Mouse (Mus musculus) limb, embryonic 15.5 days (tissue): ENCODE data around the gene Ccl3. TPM values are rescaled to one million over a fixed set of nuclear protein-coding genes. Genes with fewer than 3 reads are reported as not detected.

Experiments used
- ATAC-seq: fragments of 200-750 bp; cut with Nextera tagmentation; 2 replicates; pipeline ENCODE4 v1.8.0; 2017; ENCODE audit warnings: low read depth, moderate TSS enrichment; ENCODE audit not compliant: insufficient number of reproducible peaks, low FRiP score, low TSS enrichment
- H3K27ac ChIP-seq: fragments of 300-500 bp; sonication (generic); 2 replicates; pipeline ENCODE4 v1.5.1; 2015; ENCODE audit warnings: moderate library complexity, mild to moderate bottlenecking, inconsistent platforms
- H3K27me3 ChIP-seq: fragments of 300-500 bp; sonication (generic); 2 replicates; pipeline ENCODE4 v1.6.1; 2015; ENCODE audit warnings: inconsistent platforms
- H3K36me3 ChIP-seq: fragments of 300-500 bp; sonication (generic); 2 replicates; pipeline ENCODE4 v1.6.1; 2015; ENCODE audit warnings: inconsistent platforms
- H3K4me1 ChIP-seq: fragments of 300-500 bp; sonication (generic); 2 replicates; pipeline ENCODE4 v1.6.1; 2015; ENCODE audit warnings: inconsistent platforms
- H3K4me2 ChIP-seq: fragments of 300-500 bp; sonication (generic); 2 replicates; pipeline ENCODE4 v1.6.1; 2015; ENCODE audit warnings: mild to moderate bottlenecking, inconsistent platforms
- H3K4me3 ChIP-seq: fragments of 300-500 bp; sonication (generic); 2 replicates; pipeline ENCODE4 v1.5.1; 2015; ENCODE audit warnings: mild to moderate bottlenecking, inconsistent platforms
- H3K9ac ChIP-seq: fragments of 300-500 bp; sonication (generic); 2 replicates; pipeline ENCODE4 v1.6.1; 2015; ENCODE audit warnings: inconsistent platforms
- H3K9me3 ChIP-seq: fragments of 300-500 bp; sonication (generic); 2 replicates; pipeline ENCODE4 v1.6.1; 2016; ENCODE audit warnings: inconsistent platforms
- WGBS: fragments of 180-500 bp; shearing (Covaris S2); methylation state at CpG from one replicate; pipeline ENCODE4 v1.1.7; 2015; 5-methylcytosine and 5-hydroxymethylcytosine counted together
- polyA plus RNA-seq: library from polyadenylated mRNA; unstranded; fragments of >200 nt; fragmentation: Nextera tagmentation; extraction: Ambion mirVana; gene quantifications from 2 replicates; pipeline ENCODE4 v1.2.1, GENCODE M21; 2015

Ccl3 gene
- polyA plus RNA-seq, 1 experiment from 2014 or later, result 0.73 TPM

DNA sequence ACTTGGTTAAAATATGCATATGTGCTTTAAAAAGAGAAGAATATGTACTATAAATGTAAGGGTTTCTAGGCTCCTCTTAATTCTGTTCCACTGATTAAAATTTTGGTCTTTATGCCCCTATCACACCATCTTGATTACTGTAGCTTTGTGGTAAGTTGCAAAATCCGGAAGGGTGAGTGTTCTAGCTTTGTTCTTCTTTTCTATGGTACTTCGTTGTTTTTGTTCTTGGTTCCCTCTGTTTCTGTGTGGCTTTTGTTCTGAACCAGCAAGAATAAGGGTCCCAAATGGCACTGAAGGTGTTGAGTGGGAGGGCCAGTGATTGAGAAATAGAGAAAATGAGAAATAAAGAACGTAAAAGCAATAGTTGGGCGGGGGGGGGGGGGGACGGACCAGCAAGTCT lies 30.9 kb downstream of the Ccl3 start:
- WGBS, result 64% methylated on average over 5 of the region's 5 CpGs
- H3K4me2 ChIP-seq, result no peak overlapping the region
- H3K9me3 ChIP-seq, result no peaks in the 10 kb centered on the region
- H3K9ac ChIP-seq, result no peak overlapping the region
- no peaks in the 10 kb centered on the region for H3K4me1 ChIP-seq
- no peak overlapping the region for H3K4me3 ChIP-seq
- H3K27ac ChIP-seq, result no peak overlapping the region
- H3K36me3 ChIP-seq, result no peaks in the 10 kb centered on the region
- ATAC-seq, result no peak
- H3K27me3 ChIP-seq, result no peaks in the 10 kb centered on the region

- ATAC-seq, result no peak
- no peak overlapping the region for H3K27ac ChIP-seq
These were observed 32.6 kb downstream of the Ccl3 start for GRCm38 (mm10) chr11:83616586-83616985.

DNA sequence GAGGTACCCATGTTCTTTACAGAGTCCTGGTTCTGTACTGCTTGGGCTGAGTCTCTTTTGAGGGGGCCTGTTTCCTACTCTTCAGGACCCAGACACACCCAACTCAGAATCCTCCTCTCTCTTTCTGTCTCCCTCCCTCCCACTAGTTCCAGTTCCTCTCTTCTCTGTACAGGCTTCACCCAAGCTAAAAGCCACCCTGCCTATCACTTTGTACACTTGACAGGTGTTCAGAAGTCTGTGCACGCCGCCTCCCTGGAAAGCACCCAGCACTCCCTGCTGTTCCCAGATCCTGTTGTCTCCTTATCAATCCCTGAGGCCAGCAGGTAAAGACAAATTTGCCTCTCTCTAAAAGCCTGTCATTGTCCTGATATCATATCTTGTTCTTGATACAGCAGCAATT lies 38.3 kb downstream of the Ccl3 start:
- WGBS, result 75% methylated on average over 2 of the region's 2 CpGs
- no peak overlapping the region for H3K4me3 ChIP-seq
- no peaks in the 10 kb centered on the region for H3K4me1 ChIP-seq
- H3K27me3 ChIP-seq, result no peaks in the 10 kb centered on the region
- ATAC-seq, result no peak
- no peak overlapping the region for H3K27ac ChIP-seq
- H3K9me3 ChIP-seq, result no peaks in the 10 kb centered on the region
- H3K9ac ChIP-seq, result no peak overlapping the region
- no peaks in the 10 kb centered on the region for H3K36me3 ChIP-seq
- no peak overlapping the region for H3K4me2 ChIP-seq

More at GRCm38 (mm10) chr11:83616586-83616985, 32.6 kb downstream of the Ccl3 start:
- no peaks in the 10 kb centered on the region for H3K36me3 ChIP-seq
- H3K27me3 ChIP-seq, result no peaks in the 10 kb centered on the region
- no peak overlapping the region for H3K9ac ChIP-seq
- H3K4me2 ChIP-seq, result no peak overlapping the region
- no peak overlapping the region for H3K4me3 ChIP-seq
- no peaks in the 10 kb centered on the region for H3K9me3 ChIP-seq
- 78% methylated on average over 1 of the region's 1 CpGs for WGBS
- no peaks in the 10 kb centered on the region for H3K4me1 ChIP-seq

- no peak for ATAC-seq
- no peaks in the 10 kb centered on the region for H3K36me3 ChIP-seq
- no peak overlapping the region for H3K9ac ChIP-seq
- H3K27ac ChIP-seq, result no peak overlapping the region
- H3K4me3 ChIP-seq, result no peak overlapping the region
- H3K9me3 ChIP-seq, result no peaks in the 10 kb centered on the region
- no peak overlapping the region for H3K4me2 ChIP-seq
- no peaks in the 10 kb centered on the region for H3K4me1 ChIP-seq
- 40% methylated on average over 1 of the region's 1 CpGs for WGBS
- H3K27me3 ChIP-seq, result no peaks in the 10 kb centered on the region
These were observed 42.8 kb downstream of the Ccl3 start for GRCm38 (mm10) chr11:83606396-83606795.

DNA sequence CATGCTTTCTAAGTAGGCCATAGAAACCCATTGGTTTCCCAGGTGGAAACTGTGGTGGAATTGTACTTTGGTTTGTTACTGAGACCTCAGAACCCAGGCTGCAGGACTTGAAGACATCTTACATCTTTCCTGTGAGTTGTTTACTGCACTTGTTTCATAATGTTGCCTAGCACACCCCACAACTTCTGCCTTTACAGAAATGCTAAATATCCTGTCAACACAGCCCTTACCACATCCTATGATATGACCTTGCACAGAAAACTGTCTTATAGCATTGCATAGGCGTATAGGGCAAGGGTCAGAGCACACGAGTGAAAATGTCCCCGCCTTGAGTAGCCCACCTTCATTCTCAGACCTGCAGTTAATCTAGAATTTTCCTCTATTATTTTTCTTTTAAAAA lies 43.6 kb downstream of the Ccl3 start:
- Histone ChIP-seq H3K36me3 (no peaks in the 10 kb centered on the region), H3K27ac (no peak overlapping the region), H3K4me2 (no peak overlapping the region), H3K4me1 (no peaks in the 10 kb centered on the region), H3K9ac (no peak overlapping the region), H3K4me3 (no peak overlapping the region), H3K9me3 (no peaks in the 10 kb centered on the region), H3K27me3 (no peaks in the 10 kb centered on the region)
- no peak for ATAC-seq
- 92% methylated on average over 3 of the region's 3 CpGs for WGBS

- no peak for ATAC-seq
- Histone ChIP-seq H3K9me3 (no peaks in the 10 kb centered on the region), H3K27me3 (no peaks in the 10 kb centered on the region), H3K9ac (no peak overlapping the region), H3K36me3 (no peaks in the 10 kb centered on the region), H3K27ac (no peak overlapping the region), H3K4me3 (no peak overlapping the region), H3K4me1 (no peaks in the 10 kb centered on the region), H3K4me2 (no peak overlapping the region)
- 86% methylated on average over 4 of the region's 4 CpGs for WGBS
These were observed 44.5 kb downstream of the Ccl3 start for GRCm38 (mm10) chr11:83604698-83605097.

- no peak overlapping the region for H3K9ac ChIP-seq
- no peak for ATAC-seq
- no peaks in the 10 kb centered on the region for H3K36me3 ChIP-seq
- no peak overlapping the region for H3K4me3 ChIP-seq
- H3K4me2 ChIP-seq, result no peak overlapping the region
- H3K4me1 ChIP-seq, result no peaks in the 10 kb centered on the region
- H3K9me3 ChIP-seq, result no peaks in the 10 kb centered on the region
- WGBS, result 86% methylated on average over 3 of the region's 3 CpGs
- no peaks in the 10 kb centered on the region for H3K27me3 ChIP-seq
- no peak overlapping the region for H3K27ac ChIP-seq
These were observed 45.8 kb downstream of the Ccl3 start for GRCm38 (mm10) chr11:83603399-83603798.

DNA sequence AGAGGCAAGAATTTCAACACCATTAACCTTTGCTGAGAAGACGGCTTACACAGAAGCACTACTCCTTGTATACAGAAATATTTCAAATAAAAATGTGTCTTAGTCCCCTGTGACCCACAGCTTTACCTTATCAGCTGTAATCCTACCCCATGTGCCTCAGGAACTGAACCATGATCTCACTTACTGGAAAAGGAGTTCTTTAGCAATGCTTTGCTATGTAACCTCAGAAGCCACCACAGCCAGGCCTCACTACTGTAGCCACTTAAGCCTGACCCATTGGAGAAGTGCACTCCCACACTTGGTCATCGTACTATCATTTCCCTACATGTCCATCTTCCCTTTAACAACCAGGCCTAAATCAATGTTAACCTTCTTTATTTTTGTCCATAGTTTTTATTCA lies 48.6 kb downstream of the Ccl3 start:
- Histone ChIP-seq H3K27ac (no peak overlapping the region), H3K4me3 (no peak overlapping the region), H3K9me3 (no peaks in the 10 kb centered on the region), H3K4me2 (no peak overlapping the region), H3K9ac (no peak overlapping the region), H3K36me3 (no peaks in the 10 kb centered on the region), H3K4me1 (no peaks in the 10 kb centered on the region), H3K27me3 (no peaks in the 10 kb centered on the region)
- WGBS, result 81% methylated on average over 2 of the region's 2 CpGs
- no peak for ATAC-seq

GRCm38 (mm10) chr11:83598991-83599390 lies 50.2 kb downstream of the Ccl3 start:
- no peaks in the 10 kb centered on the region for H3K4me1 ChIP-seq
- H3K4me3 ChIP-seq, result no peak overlapping the region
- H3K27me3 ChIP-seq, result no peaks in the 10 kb centered on the region
- H3K9me3 ChIP-seq, result no peaks in the 10 kb centered on the region
- H3K9ac ChIP-seq, result no peak overlapping the region
- H3K36me3 ChIP-seq, result no peaks in the 10 kb centered on the region
- no peak overlapping the region for H3K4me2 ChIP-seq
- WGBS, result 68% methylated on average over 3 of the region's 3 CpGs
- ATAC-seq, result no peak
- no peak overlapping the region for H3K27ac ChIP-seq

- Histone ChIP-seq H3K27ac (peak overlapping the region; percentile 22; the same call in 1 of the 2 replicates), H3K4me3 (no peak overlapping the region), H3K9ac (no peak overlapping the region), H3K4me1 (no peaks in the 10 kb centered on the region), H3K4me2 (no peak overlapping the region), H3K36me3 (no peaks in the 10 kb centered on the region), H3K27me3 (no peaks in the 10 kb centered on the region), H3K9me3 (no peaks in the 10 kb centered on the region)
- ATAC-seq, result peak; percentile 44; the same call in 1 of the 2 replicates
- WGBS, result 62% methylated on average over 3 of the region's 3 CpGs
These were observed 50.8 kb downstream of the Ccl3 start for GRCm38 (mm10) chr11:83598207-83598837.

Other genes starting within 250 kb of the Ccl3 start
- 2.3 and 2.8 TPM in 2 replicates for gene Rasl10b, start 240.2 kb downstream of the Ccl3 start, polyA plus RNA-seq
- gene Gas2l2, start 219.9 kb downstream of the Ccl3 start, polyA plus RNA-seq, result 0.05 TPM in 1 of 2 replicates, not detected in the other
- 0.35 and 0.64 TPM in 2 replicates for gene 1700020L24Rik, start 211.7 kb downstream of the Ccl3 start, polyA plus RNA-seq
- 2.7 and 3.4 TPM in 2 replicates for gene Mmp28, start 186.3 kb downstream of the Ccl3 start, polyA plus RNA-seq
- gene Taf15, start 176.3 kb downstream of the Ccl3 start, polyA plus RNA-seq, result 10.5 and 12.1 TPM in 2 replicates
- not detected in 2 replicates for gene Heatr9, start 127.2 kb downstream of the Ccl3 start, polyA plus RNA-seq
- gene Ccl5, start 118.8 kb downstream of the Ccl3 start, polyA plus RNA-seq, result 0.37 and 1.0 TPM in 2 replicates
- 8.8 and 8.9 TPM in 2 replicates for gene Ccl9, start 70.7 kb downstream of the Ccl3 start, polyA plus RNA-seq
- gene Ccl6, start 56.3 kb downstream of the Ccl3 start, polyA plus RNA-seq, result 6.3 and 6.7 TPM in 2 replicates
- gene Rpl9-ps1, start 3.7 kb downstream of the Ccl3 start, polyA plus RNA-seq, result not detected in 2 replicates
- 0.76 and 0.95 TPM in 2 replicates for gene Ccl4, start 13.2 kb upstream of the Ccl3 start, polyA plus RNA-seq
- 1.6 and 1.7 TPM in 2 replicates for gene Wfdc17, start 54.6 kb upstream of the Ccl3 start, polyA plus RNA-seq
- 0.88 and 1.4 TPM in 2 replicates for gene Wfdc18, start 59.7 kb upstream of the Ccl3 start, polyA plus RNA-seq
- 1.3 and 1.4 TPM in 2 replicates for gene Wfdc21, start 97.6 kb upstream of the Ccl3 start, polyA plus RNA-seq
- 22.0 and 25.7 TPM in 2 replicates for gene Heatr6, start 104.3 kb upstream of the Ccl3 start, polyA plus RNA-seq
- 0.08 TPM in 1 of 2 replicates, not detected in the other for gene Hnf1b, start 200.7 kb upstream of the Ccl3 start, polyA plus RNA-seq